Mouse (Mus musculus): ENCODE measurements around the gene Nxn. TPM values are rescaled to one million over a fixed set of nuclear protein-coding genes. Genes with fewer than 3 reads are reported as not detected.
"Not testable (repeated sequence)": the region's sequence is repeated elsewhere in the genome, so short reads cannot be mapped to it uniquely, and the experiment has no call there.

Nxn gene
- polyA plus RNA-seq, 1 experiment, result 2.0 TPM

- peak overlapping the region; percentile 82 for H3K4me3 ChIP-seq (ENCODE audit: insufficient read depth, low read depth, low read length)
- H3K4me1 ChIP-seq (ENCODE audit: control insufficient read depth, insufficient read depth, insufficient read length, low read length), result no peaks in the 10 kb centered on the region
- peak overlapping the region; percentile 74 for H3K27ac ChIP-seq (replicated peaks; ENCODE audit: low read depth, low read length)
These were observed 155.0 kb downstream of the Nxn start for GRCm38 (mm10) chr11:76243811-76244546.

- peak within 1 kb of the TSS; percentile 74 for H3K27ac ChIP-seq (replicated peaks; ENCODE audit: low read depth, low read length)
- H3K4me1 ChIP-seq (ENCODE audit: control insufficient read depth, insufficient read depth, insufficient read length, low read length), result no peaks in the 10 kb centered on the region
- peak within 1 kb of the TSS; percentile 82 for H3K4me3 ChIP-seq (ENCODE audit: insufficient read depth, low read depth, low read length)
These were observed 155.8 kb downstream of the Nxn start, which contains the start of the genes Mrm3 and Glod4 for GRCm38 (mm10) chr11:76242901-76243810. Mrm3 (plus strand) TSS chr11:76243715. Glod4 (minus strand) TSS chr11:76243725.

- Histone ChIP-seq H3K27ac (replicated peaks; ENCODE audit: low read depth, low read length) (no peak overlapping the region), H3K4me1 (ENCODE audit: control insufficient read depth, insufficient read depth, insufficient read length, low read length) (no peaks in the 10 kb centered on the region), H3K4me3 (ENCODE audit: insufficient read depth, low read depth, low read length) (no peak overlapping the region)
These were observed 159.2 kb downstream of the Nxn start for GRCm38 (mm10) chr11:76239750-76240149.

GRCm38 (mm10) chr11:76236136-76236535 lies 162.8 kb downstream of the Nxn start:
- no peaks in the 10 kb centered on the region for H3K4me1 ChIP-seq (ENCODE audit: control insufficient read depth, insufficient read depth, insufficient read length, low read length)
- H3K27ac ChIP-seq (replicated peaks; ENCODE audit: low read depth, low read length), result no peak overlapping the region
- no peak overlapping the region for H3K4me3 ChIP-seq (ENCODE audit: insufficient read depth, low read depth, low read length)

- Histone ChIP-seq H3K4me1 (ENCODE audit: control insufficient read depth, insufficient read depth, insufficient read length, low read length) (no peaks in the 10 kb centered on the region), H3K27ac (replicated peaks; ENCODE audit: low read depth, low read length) (no peak overlapping the region), H3K4me3 (ENCODE audit: insufficient read depth, low read depth, low read length) (no peak overlapping the region)
These were observed 173.9 kb downstream of the Nxn start for GRCm38 (mm10) chr11:76225051-76225450.

DNA sequence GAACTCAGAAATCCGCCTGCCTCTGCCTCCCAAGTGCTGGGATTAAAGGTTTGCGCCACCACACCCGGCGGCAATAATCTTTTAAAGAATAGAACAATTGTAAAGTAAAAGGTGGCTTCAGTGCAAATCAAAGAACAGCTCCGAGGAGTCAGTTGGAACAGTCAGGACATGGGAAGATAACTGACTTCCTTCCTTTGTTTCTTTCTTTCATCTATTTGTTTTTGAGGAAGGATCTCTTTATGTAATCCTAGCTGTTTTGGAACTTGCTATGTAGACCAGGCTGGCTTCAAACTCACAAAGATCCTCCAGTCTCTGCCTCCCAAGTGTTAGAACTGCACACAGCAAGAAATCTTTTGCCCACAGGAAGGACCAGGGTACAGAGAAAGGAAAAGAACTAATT lies 174.3 kb downstream of the Nxn start:
- no peak overlapping the region for H3K27ac ChIP-seq (replicated peaks; ENCODE audit: low read depth, low read length)
- H3K4me3 ChIP-seq (ENCODE audit: insufficient read depth, low read depth, low read length), result no peak overlapping the region
- no peaks in the 10 kb centered on the region for H3K4me1 ChIP-seq (ENCODE audit: control insufficient read depth, insufficient read depth, insufficient read length, low read length)

DNA sequence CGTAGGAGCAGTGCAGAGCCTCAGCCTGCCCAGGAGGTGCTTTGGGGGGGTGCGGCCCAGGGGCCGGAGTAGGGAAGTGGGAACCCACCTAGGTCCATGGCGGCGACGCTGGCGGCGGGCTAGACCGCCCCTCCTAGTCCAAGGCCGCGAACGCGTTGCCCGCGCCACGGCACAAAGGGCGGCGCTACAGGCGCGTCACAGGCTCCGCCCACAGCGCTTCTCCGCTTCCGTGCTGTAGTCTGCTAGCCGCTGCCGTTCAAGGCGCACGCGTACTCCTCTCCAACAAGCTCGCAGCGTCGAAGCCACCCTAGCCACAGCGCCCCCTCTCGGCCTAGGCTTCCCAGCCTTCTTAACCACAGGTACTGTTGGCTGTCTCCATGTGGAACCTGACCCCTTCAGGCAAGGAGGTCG lies 181.5 kb downstream of the Nxn start, which contains the start of the genes Dbil5 and Gemin4:
TSS of gene Dbil5 (plus strand) at position 219 of the 411 bp plus-strand sequence.
TSS of gene Gemin4 (minus strand) at position 275 of the 411 bp plus-strand sequence.
- H3K27ac ChIP-seq (replicated peaks; ENCODE audit: low read depth, low read length), result peak within 1 kb of the TSS; percentile 79
- H3K4me3 ChIP-seq (ENCODE audit: insufficient read depth, low read depth, low read length), result peak within 1 kb of the TSS; percentile 76
- no peaks in the 10 kb centered on the region for H3K4me1 ChIP-seq (ENCODE audit: control insufficient read depth, insufficient read depth, insufficient read length, low read length)

DNA sequence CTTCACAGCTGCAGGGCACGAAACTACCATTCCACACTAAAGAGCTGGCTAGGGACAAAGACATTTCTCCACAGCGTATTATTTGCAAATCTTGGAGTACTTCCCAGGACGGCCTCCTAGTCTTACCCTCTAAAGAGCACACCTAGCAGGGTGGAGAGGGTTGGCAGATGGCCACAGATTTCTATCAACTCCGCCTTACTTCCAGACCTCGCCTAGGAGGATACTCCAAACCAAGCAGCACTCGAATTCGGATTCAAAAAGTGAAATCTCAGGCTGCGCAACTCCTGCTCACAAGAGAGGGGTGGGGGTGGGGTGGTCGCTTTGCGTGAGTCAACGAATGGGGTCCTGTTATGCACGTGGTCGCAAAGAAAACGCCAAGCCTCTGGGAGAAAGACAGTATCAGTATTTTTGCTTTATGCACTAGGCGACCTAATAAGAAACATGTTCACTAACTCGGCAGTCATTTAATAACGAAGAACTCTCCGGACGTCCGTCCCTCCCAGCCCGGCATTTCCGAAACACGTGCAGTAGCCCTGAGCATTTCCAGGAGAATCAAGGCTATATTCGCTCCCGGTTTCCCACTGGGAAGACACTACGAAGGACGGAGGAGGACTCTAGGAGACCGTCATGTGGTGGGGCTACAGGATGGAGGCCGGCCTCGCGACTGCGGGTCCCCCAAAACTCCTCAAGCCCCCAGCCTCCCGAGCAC lies 182.1 kb downstream of the Nxn start:
- peaks cover 3% of the 10 kb centered on the region; the same call in 1 of the 2 replicates for H3K4me1 ChIP-seq (ENCODE audit: control insufficient read depth, insufficient read depth, insufficient read length, low read length)
- H3K4me3 ChIP-seq (ENCODE audit: insufficient read depth, low read depth, low read length), result peak overlapping the region; percentile 76
- H3K27ac ChIP-seq (replicated peaks; ENCODE audit: low read depth, low read length), result peak overlapping the region; percentile 79

DNA sequence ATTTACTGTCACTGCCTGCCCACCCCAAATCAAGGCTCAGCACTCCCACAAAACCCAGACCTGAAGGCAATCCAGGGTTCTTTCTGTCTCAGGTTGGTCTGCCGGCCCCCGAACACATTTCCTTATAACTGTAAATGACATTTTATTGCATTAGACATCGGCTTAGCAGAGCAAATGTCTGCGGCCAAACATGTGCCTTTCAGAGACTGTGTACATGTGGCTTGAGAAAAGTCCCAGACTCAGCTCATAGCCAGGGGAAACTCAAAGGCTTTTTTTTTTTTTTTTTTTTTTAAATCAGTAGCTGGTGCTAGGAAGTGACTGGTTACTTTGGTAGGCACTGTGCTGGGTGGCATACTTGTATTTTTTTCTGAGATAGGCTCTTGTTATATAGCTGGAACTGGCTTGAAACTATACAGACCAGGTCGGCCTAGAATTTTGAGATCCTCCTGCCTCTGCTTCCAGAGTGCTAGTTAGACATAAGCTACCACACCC lies 182.8 kb downstream of the Nxn start:
- peaks cover 4% of the 10 kb centered on the region; the same call in 1 of the 2 replicates for H3K4me1 ChIP-seq (ENCODE audit: control insufficient read depth, insufficient read depth, insufficient read length, low read length)
- H3K27ac ChIP-seq (replicated peaks; ENCODE audit: low read depth, low read length), result no peak overlapping the region

GRCm38 (mm10) chr11:76215011-76215410 lies 183.9 kb downstream of the Nxn start:
- H3K4me3 ChIP-seq (ENCODE audit: insufficient read depth, low read depth, low read length), result no peak overlapping the region

More for the DNA sequence above, 182.8 kb downstream of the Nxn start:
- H3K4me3 ChIP-seq (ENCODE audit: insufficient read depth, low read depth, low read length), result no peak overlapping the region

DNA sequence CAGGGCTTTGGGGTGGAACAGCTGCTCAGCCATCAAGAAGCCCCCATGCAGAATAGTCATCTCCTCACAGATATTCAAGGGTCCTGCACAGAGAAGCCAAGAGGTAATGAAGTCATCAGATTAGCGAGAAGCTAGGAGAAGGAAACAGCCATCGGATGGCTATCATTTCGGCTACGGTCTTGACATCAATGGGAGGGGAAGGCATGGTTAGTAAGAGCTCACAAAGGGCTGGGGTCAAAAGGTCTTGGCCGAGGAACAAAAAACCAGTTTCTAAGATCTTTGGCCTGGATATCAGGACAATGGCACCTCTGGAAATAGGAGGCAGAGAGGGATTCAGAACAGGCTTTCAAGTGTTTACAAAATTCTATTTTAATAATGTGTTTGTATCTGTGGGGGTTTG lies 185.1 kb downstream of the Nxn start:
- H3K27ac ChIP-seq (replicated peaks; ENCODE audit: low read depth, low read length), result no peak overlapping the region
- peaks cover 4% of the 10 kb centered on the region; the same call in 1 of the 2 replicates for H3K4me1 ChIP-seq (ENCODE audit: control insufficient read depth, insufficient read depth, insufficient read length, low read length)
- H3K4me3 ChIP-seq (ENCODE audit: insufficient read depth, low read depth, low read length), result no peak overlapping the region

More at GRCm38 (mm10) chr11:76215011-76215410, 183.9 kb downstream of the Nxn start:
- Histone ChIP-seq H3K27ac (replicated peaks; ENCODE audit: low read depth, low read length) (no peak overlapping the region), H3K4me1 (ENCODE audit: control insufficient read depth, insufficient read depth, insufficient read length, low read length) (peaks cover 4% of the 10 kb centered on the region; the same call in 1 of the 2 replicates)

DNA sequence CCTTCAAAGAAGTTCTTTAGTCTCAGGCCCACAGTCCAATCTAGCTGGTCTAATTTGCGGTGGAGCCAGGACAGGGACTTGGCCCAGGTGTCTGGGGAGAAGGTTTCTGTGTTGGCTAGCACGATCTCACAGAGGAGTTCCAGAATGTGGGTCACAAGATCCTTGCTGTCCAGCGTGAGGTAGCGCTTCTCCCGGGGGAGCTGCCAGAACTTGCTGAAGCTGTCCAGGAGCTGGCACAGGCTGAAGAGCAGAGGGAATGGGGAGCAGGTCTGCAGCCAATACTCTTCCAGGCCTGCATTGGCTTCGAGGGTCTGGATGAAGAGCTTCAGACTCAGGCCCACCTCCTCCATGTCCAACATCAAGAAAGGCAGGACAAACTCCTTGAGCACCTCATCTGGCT lies 187.3 kb downstream of the Nxn start:
- H3K4me3 ChIP-seq (ENCODE audit: insufficient read depth, low read depth, low read length); H3K27ac ChIP-seq (replicated peaks; ENCODE audit: low read depth, low read length); H3K4me1 ChIP-seq (ENCODE audit: control insufficient read depth, insufficient read depth, insufficient read length, low read length): not testable (repeated sequence)

DNA sequence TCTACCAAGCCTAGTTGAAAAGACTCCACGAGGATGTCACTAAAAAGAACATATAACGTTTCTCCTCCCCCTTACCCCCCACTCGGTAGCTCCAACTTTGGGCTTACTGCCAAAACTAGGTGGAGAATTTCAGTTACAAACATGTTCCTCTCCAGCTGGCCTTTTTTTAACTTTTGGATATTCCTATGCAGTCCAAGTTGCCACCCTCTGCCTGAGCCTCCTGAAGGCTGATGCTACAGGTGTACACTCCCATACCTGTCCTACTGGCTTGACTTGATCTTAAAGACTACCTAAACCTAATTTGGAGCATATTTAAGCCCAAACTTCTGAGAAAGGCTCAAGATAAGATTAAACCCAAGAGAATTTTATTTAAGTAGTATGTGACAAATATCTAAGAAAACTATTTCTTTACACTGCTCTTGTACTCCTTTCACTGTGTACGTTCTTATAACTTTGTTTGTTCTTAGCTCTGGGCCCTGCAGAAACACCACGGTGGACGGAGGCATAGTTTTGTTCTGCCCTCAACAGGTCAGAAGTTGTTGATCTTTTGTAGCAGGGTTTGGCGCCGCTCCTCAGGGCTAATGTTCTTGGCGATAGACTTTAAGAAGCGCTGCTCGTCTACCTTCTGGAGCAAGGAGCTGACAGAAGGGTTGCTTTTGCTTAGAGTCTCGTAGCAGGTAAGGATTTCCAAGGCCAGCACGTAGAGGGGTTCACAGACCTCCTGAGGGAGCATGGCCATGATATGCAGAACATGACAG lies 188.5 kb downstream of the Nxn start:
- Histone ChIP-seq H3K4me1 (ENCODE audit: control insufficient read depth, insufficient read depth, insufficient read length, low read length) (peaks cover 4% of the 10 kb centered on the region; the same call in 1 of the 2 replicates), H3K4me3 (ENCODE audit: insufficient read depth, low read depth, low read length) (no peak overlapping the region), H3K27ac (replicated peaks; ENCODE audit: low read depth, low read length) (no peak overlapping the region)
